Mouse (Mus musculus) kidney, adult 18-20 months (tissue): Measurements from ENCODE around the gene Stat3.

Source experiments
- DNase-seq: peaks from one replicate; pipeline ENCODE4 v3.0.0; 2021

Stat3 gene

GRCm38 (mm10) chr11:100888348-100888820 lies 51.0 kb downstream of the Stat3 start:
- DNase-seq: no peak

- no peak for DNase-seq
Observed at GRCm38 (mm10) chr11:100887764-100888163, 51.6 kb downstream of the Stat3 start.

GRCm38 (mm10) chr11:100887236-100887635 lies 52.1 kb downstream of the Stat3 start:
- DNase-seq: no peak

- no peak for DNase-seq
Observed at GRCm38 (mm10) chr11:100886188-100886740, 53.1 kb downstream of the Stat3 start.

GRCm38 (mm10) chr11:100885472-100885871 lies 53.9 kb downstream of the Stat3 start:
- DNase-seq: no peak

GRCm38 (mm10) chr11:100883640-100884039 lies 55.7 kb downstream of the Stat3 start:
- no peak for DNase-seq

- no peak for DNase-seq
Observed at GRCm38 (mm10) chr11:100879321-100880078, 59.8 kb downstream of the Stat3 start.

GRCm38 (mm10) chr11:100875761-100876160 lies 63.6 kb downstream of the Stat3 start:
- peak; percentile 42 for DNase-seq

- no peak for DNase-seq
Observed at GRCm38 (mm10) chr11:100870968-100871350, 68.4 kb downstream of the Stat3 start.

GRCm38 (mm10) chr11:100870256-100870967 lies 68.9 kb downstream of the Stat3 start:
- peak; percentile 77 for DNase-seq

GRCm38 (mm10) chr11:100865618-100866017 lies 73.7 kb downstream of the Stat3 start:
- DNase-seq: no peak

- no peak for DNase-seq
Observed at GRCm38 (mm10) chr11:100863141-100863540, 76.2 kb downstream of the Stat3 start.

- DNase-seq: no peak
Observed at GRCm38 (mm10) chr11:100861836-100862235, 77.5 kb downstream of the Stat3 start.

- DNase-seq: no peak
Observed at GRCm38 (mm10) chr11:100861335-100861734, 78.0 kb downstream of the Stat3 start.

- peak; percentile 87 for DNase-seq
Observed at GRCm38 (mm10) chr11:100860198-100861048, 78.9 kb downstream of the Stat3 start.

- no peak for DNase-seq
Observed at GRCm38 (mm10) chr11:100859579-100860075, 79.7 kb downstream of the Stat3 start.

GRCm38 (mm10) chr11:100858935-100859578 lies 80.3 kb downstream of the Stat3 start, which contains the start of gene Stat5a:
Gene Stat5a (plus strand): TSS chr11:100859351.
- peak; percentile 88 for DNase-seq

GRCm38 (mm10) chr11:100857960-100858359 lies 81.4 kb downstream of the Stat3 start:
- DNase-seq: no peak

- peak; percentile 60 for DNase-seq
Observed at GRCm38 (mm10) chr11:100855178-100855577, 84.2 kb downstream of the Stat3 start.

- peak; percentile 77 for DNase-seq
Observed at GRCm38 (mm10) chr11:100854268-100854667, 85.1 kb downstream of the Stat3 start.

- DNase-seq: no peak
Observed at GRCm38 (mm10) chr11:100853018-100853417, 86.3 kb downstream of the Stat3 start.

- DNase-seq: no peak
Observed at GRCm38 (mm10) chr11:100852088-100852487, 87.3 kb downstream of the Stat3 start.
